Mouse (Mus musculus) intestine, postnatal 0 days (tissue): ENCODE measurements at regions not wholly inside any gene's neighbourhood (a gene's known extent, or its start where the extent isn't known, plus 50 kb on each side); places are given as distances from the start of the nearest gene placed in this dataset.
"Not testable (repeated sequence)": the region's sequence is repeated elsewhere in the genome, so short reads cannot be mapped to it uniquely, and the experiment has no call there.

Source experiments
- ATAC-seq: fragments of 200-750 bp; cut with Nextera tagmentation; 2 replicates; pipeline ENCODE4 v1.8.0; 2017; ENCODE audit warnings: mild to moderate bottlenecking, moderate TSS enrichment, moderate library complexity
- H3K27ac ChIP-seq: fragments of 300-500 bp; sonication (generic); 2 replicates; pipeline ENCODE4 v1.5.1; 2014; ENCODE audit warnings: mild to moderate bottlenecking, low read depth, low read length, moderate library complexity
- H3K27me3 ChIP-seq: fragments of 300-500 bp; sonication (generic); replicated peaks from 2 replicates; pipeline ENCODE4 v1.6.1; 2014; ENCODE audit warnings: low read length, mixed read lengths; ENCODE audit not compliant: control insufficient read depth, insufficient read depth
- H3K36me3 ChIP-seq: fragments of 300-500 bp; sonication (generic); 2 replicates; pipeline ENCODE4 v1.6.1; 2014; ENCODE audit warnings: mild to moderate bottlenecking, moderate library complexity; ENCODE audit not compliant: control insufficient read depth, insufficient read depth
- H3K4me1 ChIP-seq: fragments of 300-500 bp; sonication (generic); replicated peaks from 2 replicates; pipeline ENCODE4 v1.6.1; 2014; ENCODE audit warnings: antibody characterized with exemption, low read length, mixed read lengths; ENCODE audit not compliant: control insufficient read depth, insufficient read depth
- H3K4me2 ChIP-seq: fragments of 300-500 bp; sonication (generic); replicated peaks from 2 replicates; pipeline ENCODE4 v1.6.1; 2014; ENCODE audit warnings: low read depth, mild to moderate bottlenecking, moderate library complexity
- H3K4me3 ChIP-seq: fragments of 300-500 bp; sonication (generic); 2 replicates; pipeline ENCODE4 v1.5.1; 2014; ENCODE audit warnings: low read depth, low read length
- H3K9ac ChIP-seq: fragments of 300-500 bp; sonication (generic); 2 replicates; pipeline ENCODE4 v1.6.1; 2014; ENCODE audit warnings: mild to moderate bottlenecking, low read depth, low read length
- H3K9me3 ChIP-seq: fragments of 300-500 bp; sonication (generic); 2 replicates; pipeline ENCODE4 v1.6.1; 2016; ENCODE audit warnings: mixed run types; ENCODE audit not compliant: control insufficient read depth
- CTCF ChIP-seq: sonication (generic); IDR thresholded peaks from 2 replicates; pipeline ENCODE4 v1.5.1; 2016; ENCODE audit warnings: low read depth, mild to moderate bottlenecking, control low read depth, antibody characterized with exemption, moderate library complexity
- WGBS: fragments of 180-500 bp; shearing (Covaris S2); extraction: QIAGEN DNeasy Blood & Tissue Kit; methylation state at CpG from one replicate; pipeline ENCODE4 v1.1.7; 2014; 5-methylcytosine and 5-hydroxymethylcytosine counted together

GRCm38 (mm10) chr3:120430285-120430684, 646.0 kb upstream of the Ptbp2 start:
- H3K4me3 ChIP-seq = no peak overlapping the region
- H3K36me3 ChIP-seq = no peaks in the 10 kb centered on the region
- ATAC-seq = no peak
- H3K27me3 ChIP-seq = no peaks in the 10 kb centered on the region
- no peak overlapping the region for H3K4me2 ChIP-seq
- no peak overlapping the region for H3K9ac ChIP-seq
- no peaks in the 10 kb centered on the region for H3K9me3 ChIP-seq
- WGBS = 69% methylated on average over 2 of the region's 2 CpGs
- no peak for TF ChIP-seq CTCF
- H3K4me1 ChIP-seq = no peaks in the 10 kb centered on the region
- no peak overlapping the region for H3K27ac ChIP-seq

GRCm38 (mm10) chr3:120416634-120417033, 632.4 kb upstream of the Ptbp2 start:
- no peak overlapping the region for H3K4me2 ChIP-seq
- no peak for ATAC-seq

GRCm38 (mm10) chr3:120375688-120376289, 591.5 kb upstream of the Ptbp2 start:
- Histone ChIP-seq H3K27ac (no peak overlapping the region), H3K36me3 (no peaks in the 10 kb centered on the region), H3K4me3 (no peak overlapping the region), H3K9me3 (no peaks in the 10 kb centered on the region), H3K27me3 (no peaks in the 10 kb centered on the region), H3K9ac (no peak overlapping the region), H3K4me1 (no peaks in the 10 kb centered on the region), H3K4me2 (no peak overlapping the region)
- whole genome bisulfite sequencing = 41% methylated on average over 6 of the region's 6 CpGs
- no peak for ATAC-seq
- TF ChIP-seq CTCF = no peak

More at GRCm38 (mm10) chr3:120416634-120417033, 632.4 kb upstream of the Ptbp2 start:
- Histone ChIP-seq H3K36me3 (no peaks in the 10 kb centered on the region), H3K27ac (no peak overlapping the region), H3K4me3 (no peak overlapping the region), H3K9me3 (no peaks in the 10 kb centered on the region), H3K4me1 (no peaks in the 10 kb centered on the region), H3K27me3 (no peaks in the 10 kb centered on the region), H3K9ac (no peak overlapping the region)
- whole genome bisulfite sequencing = 41% methylated on average over 3 of the region's 3 CpGs
- no peak for TF ChIP-seq CTCF

GRCm38 (mm10) chr3:120342747-120343377, 558.6 kb upstream of the Ptbp2 start:
- Histone ChIP-seq H3K9me3 (no peaks in the 10 kb centered on the region), H3K9ac (no peak overlapping the region), H3K27ac (no peak overlapping the region), H3K36me3 (no peaks in the 10 kb centered on the region), H3K27me3 (no peaks in the 10 kb centered on the region), H3K4me1 (no peaks in the 10 kb centered on the region), H3K4me3 (no peak overlapping the region), H3K4me2 (no peak overlapping the region)
- ATAC-seq = no peak
- TF ChIP-seq CTCF = no peak
- WGBS = 57% methylated on average over 4 of the region's 4 CpGs

GRCm38 (mm10) chr3:120341882-120342281, 557.6 kb upstream of the Ptbp2 start:
- WGBS = 37% methylated on average over 2 of the region's 2 CpGs

GRCm38 (mm10) chr3:120335843-120336585, 551.7 kb upstream of the Ptbp2 start:
- H3K27ac ChIP-seq = no peak overlapping the region
- H3K36me3 ChIP-seq = no peaks in the 10 kb centered on the region
- no peaks in the 10 kb centered on the region for H3K4me1 ChIP-seq
- H3K9ac ChIP-seq = no peak overlapping the region
- no peaks in the 10 kb centered on the region for H3K27me3 ChIP-seq
- no peaks in the 10 kb centered on the region for H3K9me3 ChIP-seq
- ATAC-seq = no peak
- TF ChIP-seq CTCF = no peak
- H3K4me3 ChIP-seq = no peak overlapping the region
- WGBS = 57% methylated on average over 7 of the region's 7 CpGs
- no peak overlapping the region for H3K4me2 ChIP-seq

More at GRCm38 (mm10) chr3:120341882-120342281, 557.6 kb upstream of the Ptbp2 start:
- H3K4me3 ChIP-seq = no peak overlapping the region
- no peaks in the 10 kb centered on the region for H3K27me3 ChIP-seq
- ATAC-seq = no peak
- H3K27ac ChIP-seq = no peak overlapping the region
- H3K9me3 ChIP-seq = no peaks in the 10 kb centered on the region
- no peak for TF ChIP-seq CTCF
- H3K36me3 ChIP-seq = no peaks in the 10 kb centered on the region
- H3K4me2 ChIP-seq = 0 out of 2 replicates have a peak overlapping the region, but pooled peaks have one; percentile 17
- H3K9ac ChIP-seq = no peak overlapping the region
- no peaks in the 10 kb centered on the region for H3K4me1 ChIP-seq

- H3K27ac ChIP-seq, H3K4me2 ChIP-seq, ATAC-seq, H3K27me3 ChIP-seq, H3K9me3 ChIP-seq, H3K4me1 ChIP-seq, H3K36me3 ChIP-seq, H3K4me3 ChIP-seq, H3K9ac ChIP-seq: not testable (repeated sequence)
- 75% methylated on average over 3 of the region's 3 CpGs for WGBS
Observed at GRCm38 (mm10) chr3:120307042-120307441, 522.8 kb upstream of the Ptbp2 start.
